Mouse (Mus musculus): ENCODE measurements around the gene Pitpna.

GRCm38 (mm10) chr11:75674875-75675274 is 87.0 kb downstream of the Pitpna start:
- TF ChIP-seq CTCF (IDR thresholded peaks at IDR 0.05 in 2 of 3, conservative IDR thresholded peaks at IDR 0.05 in 1 of 3; ENCODE audit: control insufficient read depth in 1 of 3, insufficient read depth in 1 of 3, low read depth in 2 of 3, low read length in 3 of 3, poor library complexity in 1 of 3, severe bottlenecking in 1 of 3) (no peak), CHD2 (IDR thresholded peaks at IDR 0.05; ENCODE audit: low read length) (no peak)

Measured in MEL (cell line).